Mouse (Mus musculus): ENCODE data around the gene Thbs3.

- TF ChIP-seq CTCF (IDR thresholded peaks at IDR 0.05; ENCODE audit: low read depth, low read length) (no peak), TAL1 (conservative IDR thresholded peaks at IDR 0.05; ENCODE audit: low read depth, low read length) (no peak)
Measured at GRCm38 (mm10) chr3:89183058-89183958, 31.7 kb upstream of the Thbs3 start, which contains the start of gene Fam189b.
